8 mouse cellular contexts compared by ENCODE assay signal in genomic region chr11:88187417-88188133, GRCm38 (mm10). TPM values are rescaled to one million over a fixed set of nuclear protein-coding genes. Genes with fewer than 3 reads are reported as not detected.
A peak's percentile ranks its signal among the peaks of the same experiment; 100 is the strongest.
DNase-seq lines count a peak whose midpoint lies in the region; ATAC-seq and TF ChIP-seq lines count a peak whose summit lies in the region.

No protein-coding gene starts in this region.

- peak overlapping the region; percentile 60 for H3K9ac ChIP-seq in forebrain, embryonic 13.5 days
- H3K9ac ChIP-seq in liver, embryonic 16.5 days (ENCODE audit: low read depth, low read length): no peak overlapping the region
- 0 out of 2 replicates have a peak overlapping the region, but pooled peaks have one; percentile 35 for H3K9ac ChIP-seq in neural tube, embryonic 12.5 days
- H3K9ac ChIP-seq in stomach, postnatal 0 days (ENCODE audit: low read length): peak overlapping the region; percentile 51

- peaks cover 17% of the 10 kb centered on the region for H3K27me3 ChIP-seq in forebrain, embryonic 13.5 days
- H3K27me3 ChIP-seq in liver, embryonic 16.5 days (ENCODE audit: control insufficient read depth, insufficient read depth, low read depth, low read length): peaks cover 21% of the 10 kb centered on the region
- peaks cover 16% of the 10 kb centered on the region for H3K27me3 ChIP-seq in neural tube, embryonic 12.5 days (replicated peaks)
- no peaks in the 10 kb centered on the region for H3K27me3 ChIP-seq in stomach, postnatal 0 days (ENCODE audit: control insufficient read depth, insufficient read depth, low read length)

- H3K36me3 ChIP-seq in forebrain, embryonic 13.5 days (ENCODE audit: poor library complexity, severe bottlenecking): peaks cover 34% of the 10 kb centered on the region
- no peaks in the 10 kb centered on the region for H3K36me3 ChIP-seq in liver, embryonic 16.5 days (ENCODE audit: control insufficient read depth, insufficient read depth)
- peaks cover 28% of the 10 kb centered on the region for H3K36me3 ChIP-seq in neural tube, embryonic 12.5 days
- H3K36me3 ChIP-seq in stomach, postnatal 0 days (ENCODE audit: control insufficient read depth, insufficient read depth, low read length): peaks cover 5% of the 10 kb centered on the region; the same call in 1 of the 2 replicates

- no peaks in the 10 kb centered on the region for H3K9me3 ChIP-seq in forebrain, embryonic 13.5 days (replicated peaks)
- no peaks in the 10 kb centered on the region for H3K9me3 ChIP-seq in liver, embryonic 16.5 days (replicated peaks; ENCODE audit: control insufficient read depth, low read length)
- H3K9me3 ChIP-seq in neural tube, embryonic 12.5 days: no peaks in the 10 kb centered on the region
- no peaks in the 10 kb centered on the region for H3K9me3 ChIP-seq in stomach, postnatal 0 days (ENCODE audit: control insufficient read depth, low read length)

- WGBS in forebrain, embryonic 13.5 days: 14% methylated on average over 25 of the region's 25 CpGs
- 7% methylated on average over 25 of the region's 25 CpGs for WGBS in large intestine, adult 2 months
- 9% methylated on average over 25 of the region's 25 CpGs for WGBS in liver, embryonic 16.5 days (ENCODE audit: insufficient replicate concordance)
- 17% methylated on average over 25 of the region's 25 CpGs for WGBS in neural tube, embryonic 12.5 days
- WGBS in stomach, postnatal 0 days: 7% methylated on average over 25 of the region's 25 CpGs

- peak overlapping the region; percentile 53 for H3K4me3 ChIP-seq in brown adipose tissue, adult 24 weeks (ENCODE audit: insufficient read depth, low read depth, low read length)
- H3K4me3 ChIP-seq in forebrain, embryonic 13.5 days: peak overlapping the region; percentile 12; the same call in 1 of the 2 replicates
- H3K4me3 ChIP-seq in liver, embryonic 16.5 days (ENCODE audit: low read depth, low read length): peak overlapping the region; percentile 45
- no peak overlapping the region for H3K4me3 ChIP-seq in neural tube, embryonic 12.5 days
- H3K4me3 ChIP-seq in stomach, postnatal 0 days (ENCODE audit: low read depth, low read length): peak overlapping the region; percentile 14

- TF ChIP-seq CTCF in stomach, postnatal 0 days (IDR thresholded peaks at IDR 0.05; ENCODE audit: low read depth): peak; percentile 95

- no peak for TF ChIP-seq EP300 in stomach, postnatal 0 days (optimal IDR thresholded peaks at IDR 0.05)

- H3K4me1 ChIP-seq in brown adipose tissue, adult 24 weeks (ENCODE audit: control insufficient read depth, insufficient read depth, insufficient read length, low read length): peaks cover 2% of the 10 kb centered on the region; the same call in 1 of the 2 replicates
- H3K4me1 ChIP-seq in forebrain, embryonic 13.5 days: peaks cover 24% of the 10 kb centered on the region
- H3K4me1 ChIP-seq in liver, embryonic 16.5 days (ENCODE audit: control insufficient read depth, low read depth, low read length): no peaks in the 10 kb centered on the region
- peaks cover 17% of the 10 kb centered on the region for H3K4me1 ChIP-seq in neural tube, embryonic 12.5 days
- H3K4me1 ChIP-seq in stomach, postnatal 0 days (replicated peaks; ENCODE audit: control insufficient read depth, insufficient read depth): peaks cover 8% of the 10 kb centered on the region

- intact Hi-C loops in heart, postnatal 10 days (cut with DNase I): no loop called here

- DNase-seq in CD8-positive naive resting alpha-beta T cell, adult 2 months (ENCODE audit: low read depth in 2 of 2, low spot score in 2 of 2): peak; percentile 72 to 76
- peak; percentile 92 to 94 for DNase-seq in heart, postnatal 10 days
- peak; percentile 57 for DNase-seq in large intestine, adult 2 months (ENCODE audit: low read depth, low spot score)
- DNase-seq in stomach, postnatal 0 days (ENCODE audit: low spot score): peak; percentile 88

- ATAC-seq in forebrain, embryonic 13.5 days: peak; percentile 96
- ATAC-seq in liver, embryonic 16.5 days (ENCODE audit: low read depth): peak; percentile 69
- peak; percentile 90 for ATAC-seq in neural tube, embryonic 12.5 days (ENCODE audit: low FRiP score, low read depth)
- peak; percentile 95 for ATAC-seq in stomach, postnatal 0 days (ENCODE audit: low FRiP score, low TSS enrichment)

- H3K27ac ChIP-seq in brown adipose tissue, adult 24 weeks (replicated peaks; ENCODE audit: low read depth, low read length): peak overlapping the region; percentile 70
- H3K27ac ChIP-seq in forebrain, embryonic 13.5 days: peak overlapping the region; percentile 54; the same call in 1 of the 2 replicates
- no peak overlapping the region for H3K27ac ChIP-seq in liver, embryonic 16.5 days (ENCODE audit: low read length)
- H3K27ac ChIP-seq in neural tube, embryonic 12.5 days: 0 out of 2 replicates have a peak overlapping the region, but pooled peaks have one; percentile 34
- peak overlapping the region; percentile 83 for H3K27ac ChIP-seq in stomach, postnatal 0 days (replicated peaks)

- H3K4me2 ChIP-seq in forebrain, embryonic 13.5 days: peak overlapping the region; percentile 49
- peak overlapping the region; percentile 57 for H3K4me2 ChIP-seq in liver, embryonic 16.5 days (ENCODE audit: low read depth, low read length)
- peak overlapping the region; percentile 42 for H3K4me2 ChIP-seq in neural tube, embryonic 12.5 days (replicated peaks)
- peak overlapping the region; percentile 45 for H3K4me2 ChIP-seq in stomach, postnatal 0 days (replicated peaks; ENCODE audit: low read depth)

RNA-seq across cellular contexts. Expression of gene Mrps23, which starts 16.6 kb away (rescaled TPM):
- 150 and 192 TPM in 2 replicates for polyA plus RNA-seq in brown adipose tissue, adult 24 weeks (2012; ENCODE audit: insufficient read depth, insufficient read length, missing spikeins)
- polyA plus RNA-seq in forebrain, embryonic 13.5 days (2015; fragmentation: Nextera tagmentation; extraction: Ambion mirVana): 70.4 and 70.9 TPM in 2 replicates
- total RNA-seq in heart, postnatal 10 days (2021): 100 to 1,000 TPM; 250 to 256 TPM
- 40.1 and 40.8 TPM in 2 replicates for polyA plus RNA-seq in large intestine, adult 2 months (2012; rRNA removed)
- 23.5 and 26.1 TPM in 2 replicates for polyA plus RNA-seq in liver, embryonic 16.5 days (2015; fragmentation: Nextera tagmentation; extraction: Ambion mirVana)
- polyA plus RNA-seq in neural tube, embryonic 12.5 days (2016; fragmentation: Nextera tagmentation; extraction: Ambion mirVana): 70.1 and 71.6 TPM in 2 replicates
- polyA plus RNA-seq in stomach, postnatal 0 days (2015; fragmentation: Nextera tagmentation; extraction: Ambion mirVana): 54.7 and 55.4 TPM in 2 replicates
